Mouse (Mus musculus): Measurements from ENCODE around the gene Gm28038. TPM values are rescaled to one million over a fixed set of nuclear protein-coding genes. Genes with fewer than 3 reads are reported as not detected.
A peak's percentile ranks its signal among the peaks of the same experiment; 100 is the strongest.

The Gm28038 gene
- polyA plus RNA-seq, 1 experiment from 2014 or later: not detected

DNA sequence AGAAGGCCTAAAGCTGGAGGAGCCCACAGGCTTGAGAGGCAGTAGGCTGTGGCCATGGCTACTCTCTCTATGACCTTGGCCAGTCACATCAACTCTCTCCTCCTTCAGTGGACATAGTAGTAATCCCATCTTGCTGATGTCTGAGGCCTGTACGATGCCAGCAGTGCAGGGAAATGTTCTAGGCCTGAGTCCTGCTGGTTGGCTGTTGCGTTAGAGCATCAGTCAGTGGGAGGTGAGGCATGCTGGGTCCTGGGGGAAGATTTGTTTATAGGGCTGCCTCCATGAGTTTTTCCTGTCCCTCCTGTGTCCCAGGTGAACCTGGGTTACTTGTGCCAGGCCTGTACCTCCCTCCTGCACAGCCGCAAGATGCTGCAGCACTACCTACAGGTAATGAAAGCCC, 61.2 kb downstream of the Gm28038 start:
- Histone ChIP-seq H3K36me3 (peaks cover 80% of the 10 kb centered on the region), H3K27me3 (replicated peaks) (no peaks in the 10 kb centered on the region), H3K4me2 (no peak overlapping the region), H3K4me3 (replicated peaks) (no peak overlapping the region), H3K4me1 (no peaks in the 10 kb centered on the region), H3K9me3 (no peaks in the 10 kb centered on the region), H3K9ac (no peak overlapping the region), H3K27ac (no peak overlapping the region)
- ATAC-seq (ENCODE audit: insufficient read depth, low FRiP score, low read depth): no peak
- 95% methylated on average over 3 of the region's 3 CpGs for WGBS

DNA sequence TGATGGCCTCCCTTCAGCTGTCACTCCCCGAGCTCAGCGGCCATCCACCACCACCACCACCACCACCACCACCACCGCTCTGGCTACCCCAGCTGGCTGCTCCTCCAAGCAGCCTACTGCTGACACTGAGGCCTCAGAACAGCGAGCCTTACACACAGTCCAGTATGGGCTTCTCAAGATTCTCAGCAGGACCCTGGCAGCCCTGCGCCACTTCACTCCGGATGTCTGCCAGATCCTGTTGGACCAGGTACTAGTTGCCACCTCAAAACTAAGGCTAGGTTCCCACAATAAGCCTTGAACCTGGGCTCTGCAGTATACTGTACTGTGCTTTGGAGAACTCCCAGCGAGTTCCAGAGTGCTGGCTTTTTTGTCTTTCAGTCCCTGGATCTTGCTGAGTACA, 61.7 kb downstream of the Gm28038 start:
- Histone ChIP-seq H3K4me2 (no peak overlapping the region), H3K27ac (no peak overlapping the region), H3K9ac (no peak overlapping the region), H3K36me3 (peaks cover 80% of the 10 kb centered on the region), H3K4me1 (no peaks in the 10 kb centered on the region), H3K4me3 (replicated peaks) (no peak overlapping the region), H3K27me3 (replicated peaks) (no peaks in the 10 kb centered on the region), H3K9me3 (no peaks in the 10 kb centered on the region)
- 94% methylated on average over 7 of the region's 7 CpGs for WGBS
- ATAC-seq (ENCODE audit: insufficient read depth, low FRiP score, low read depth): no peak

- H3K36me3 ChIP-seq: peaks cover 81% of the 10 kb centered on the region
- no peaks in the 10 kb centered on the region for H3K9me3 ChIP-seq
- no peaks in the 10 kb centered on the region for H3K27me3 ChIP-seq (replicated peaks)
- no peak for ATAC-seq (ENCODE audit: insufficient read depth, low FRiP score, low read depth)
- peak overlapping the region; percentile 18; the same call in 1 of the 2 replicates for H3K27ac ChIP-seq
- H3K9ac ChIP-seq: no peak overlapping the region
- no peak overlapping the region for H3K4me2 ChIP-seq
- H3K4me1 ChIP-seq: no peaks in the 10 kb centered on the region
- 64% methylated on average over 14 of the region's 14 CpGs for WGBS
- H3K4me3 ChIP-seq (replicated peaks): no peak overlapping the region
Measured at GRCm38 (mm10) chr2:30343601-30344137, 62.8 kb downstream of the Gm28038 start.

DNA sequence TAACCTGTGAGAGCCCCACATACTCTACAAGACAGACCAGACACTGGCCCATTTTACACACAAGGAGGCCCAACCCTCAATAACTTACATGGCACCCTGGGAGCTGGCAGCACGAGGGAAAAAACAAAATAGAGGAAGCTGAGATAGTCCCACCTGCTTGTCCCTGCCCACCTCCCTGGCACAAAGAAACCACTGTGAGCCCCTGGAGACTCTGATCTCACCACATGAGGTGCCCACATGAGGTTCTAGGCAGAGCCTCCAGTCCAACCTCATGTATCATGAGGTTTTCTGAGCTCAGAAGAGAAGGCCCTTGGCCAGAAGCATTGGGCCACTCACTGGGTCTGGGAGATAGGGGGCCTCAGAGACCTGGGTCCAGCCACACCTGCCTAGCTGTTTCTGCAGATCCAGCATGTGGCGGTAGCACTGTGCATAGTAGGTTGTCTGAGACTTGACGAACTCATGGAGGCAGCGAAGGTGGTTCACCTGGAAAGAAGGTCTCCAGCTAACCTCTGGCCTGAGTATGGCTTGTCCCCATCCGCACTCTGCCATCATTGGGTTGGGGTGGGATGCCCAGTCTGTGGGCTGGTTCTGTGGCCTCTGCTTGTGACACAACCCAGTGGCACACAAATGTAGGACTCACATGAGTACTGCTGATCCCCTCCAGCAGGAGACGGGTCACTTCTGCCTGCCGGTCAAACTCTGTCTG, 65.3 kb downstream of the Gm28038 start:
- Histone ChIP-seq H3K4me3 (replicated peaks) (no peak overlapping the region), H3K9ac (no peak overlapping the region), H3K27me3 (replicated peaks) (no peaks in the 10 kb centered on the region), H3K27ac (no peak overlapping the region), H3K9me3 (no peaks in the 10 kb centered on the region), H3K36me3 (peaks cover 78% of the 10 kb centered on the region), H3K4me1 (no peaks in the 10 kb centered on the region), H3K4me2 (no peak overlapping the region)
- ATAC-seq (ENCODE audit: insufficient read depth, low FRiP score, low read depth): no peak
- 86% methylated on average over 7 of the region's 7 CpGs for WGBS

DNA sequence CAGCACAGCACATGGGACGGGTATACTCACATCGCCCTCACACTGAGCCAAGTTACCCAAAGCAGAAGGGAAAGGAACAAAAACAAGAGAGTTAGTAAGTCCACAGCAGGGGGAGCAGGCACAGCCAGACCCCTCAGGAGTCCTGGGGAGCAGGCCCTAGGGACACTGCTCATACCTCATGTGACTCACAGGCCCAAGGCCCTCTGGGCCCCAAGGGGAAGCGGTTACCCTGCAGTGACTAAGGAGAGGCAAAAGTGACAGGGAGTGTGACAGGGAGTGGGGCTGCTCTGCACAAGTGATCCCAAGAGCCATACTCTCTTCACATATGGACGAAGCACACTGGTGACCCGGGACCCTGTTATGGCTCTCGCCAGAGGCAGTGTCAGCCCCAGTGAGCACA, 68.4 kb downstream of the Gm28038 start:
- no peak for ATAC-seq (ENCODE audit: insufficient read depth, low FRiP score, low read depth)
- H3K27me3 ChIP-seq (replicated peaks): no peaks in the 10 kb centered on the region
- H3K4me2 ChIP-seq: no peak overlapping the region
- H3K4me3 ChIP-seq (replicated peaks): no peak overlapping the region
- peaks cover 57% of the 10 kb centered on the region for H3K36me3 ChIP-seq
- H3K9ac ChIP-seq: no peak overlapping the region
- H3K27ac ChIP-seq: no peak overlapping the region
- H3K9me3 ChIP-seq: no peaks in the 10 kb centered on the region
- 90% methylated on average over 6 of the region's 6 CpGs for WGBS
- H3K4me1 ChIP-seq: 0 out of 2 replicates have a peak, but pooled peaks cover 4% of the 10 kb centered on the region

Other genes with a start within 250 kb of the Gm28038 start
- gene Wdr34, start 232.2 kb upstream of the Gm28038 start, polyA plus RNA-seq (2015; fragmentation: Nextera tagmentation; extraction: Ambion mirVana): 27.2 and 27.9 TPM in 2 replicates
- gene Set, start 223.7 kb upstream of the Gm28038 start, polyA plus RNA-seq (2015; fragmentation: Nextera tagmentation; extraction: Ambion mirVana): 426 and 452 TPM in 2 replicates
- 7.9 and 10.5 TPM in 2 replicates for gene Pkn3, start 203.4 kb upstream of the Gm28038 start, polyA plus RNA-seq (2015; fragmentation: Nextera tagmentation; extraction: Ambion mirVana)
- 46.5 and 47.1 TPM in 2 replicates for gene Zdhhc12, start 187.4 kb upstream of the Gm28038 start, polyA plus RNA-seq (2015; fragmentation: Nextera tagmentation; extraction: Ambion mirVana)
- gene Zer1, start 156.5 kb upstream of the Gm28038 start, polyA plus RNA-seq (2015; fragmentation: Nextera tagmentation; extraction: Ambion mirVana): 7.0 and 7.1 TPM in 2 replicates
- 6.4 and 9.1 TPM in 2 replicates for gene Tbc1d13, start 147.3 kb upstream of the Gm28038 start, polyA plus RNA-seq (2015; fragmentation: Nextera tagmentation; extraction: Ambion mirVana)
- 28.8 and 31.5 TPM in 2 replicates for gene Endog, start 109.5 kb upstream of the Gm28038 start, polyA plus RNA-seq (2015; fragmentation: Nextera tagmentation; extraction: Ambion mirVana)
- gene Spout1, start 102.6 kb upstream of the Gm28038 start, polyA plus RNA-seq (2015; fragmentation: Nextera tagmentation; extraction: Ambion mirVana): 56.7 and 62.9 TPM in 2 replicates
- gene Kyat1, start 75.2 kb upstream of the Gm28038 start, polyA plus RNA-seq (2015; fragmentation: Nextera tagmentation; extraction: Ambion mirVana): 16.2 and 17.4 TPM in 2 replicates
- 37.2 and 37.6 TPM in 2 replicates for gene Lrrc8a, start 43.3 kb upstream of the Gm28038 start, polyA plus RNA-seq (2015; fragmentation: Nextera tagmentation; extraction: Ambion mirVana)
- gene Gm28035, start 40.5 kb upstream of the Gm28038 start, polyA plus RNA-seq (2015; fragmentation: Nextera tagmentation; extraction: Ambion mirVana): 0.22 and 0.35 TPM in 2 replicates
- 13.1 and 14.2 TPM in 2 replicates for gene Phyhd1, start 14.8 kb upstream of the Gm28038 start, polyA plus RNA-seq (2015; fragmentation: Nextera tagmentation; extraction: Ambion mirVana)
- gene Dolk, start 5.3 kb downstream of the Gm28038 start, polyA plus RNA-seq (2015; fragmentation: Nextera tagmentation; extraction: Ambion mirVana): 33.2 and 33.3 TPM in 2 replicates
- gene Nup188, start 5.4 kb downstream of the Gm28038 start, polyA plus RNA-seq (2015; fragmentation: Nextera tagmentation; extraction: Ambion mirVana): 22.4 and 29.7 TPM in 2 replicates
- 92.6 and 94.6 TPM in 2 replicates for gene Sh3glb2, start 78.3 kb downstream of the Gm28038 start, polyA plus RNA-seq (2015; fragmentation: Nextera tagmentation; extraction: Ambion mirVana)
- gene Miga2, start 83.2 kb downstream of the Gm28038 start, polyA plus RNA-seq (2015; fragmentation: Nextera tagmentation; extraction: Ambion mirVana): 20.8 and 24.3 TPM in 2 replicates
- 42.5 and 45.5 TPM in 2 replicates for gene Dolpp1, start 111.2 kb downstream of the Gm28038 start, polyA plus RNA-seq (2015; fragmentation: Nextera tagmentation; extraction: Ambion mirVana)
- gene Crat, start 134.8 kb downstream of the Gm28038 start, polyA plus RNA-seq (2015; fragmentation: Nextera tagmentation; extraction: Ambion mirVana): 22.2 and 24.2 TPM in 2 replicates
- 128 and 137 TPM in 2 replicates for gene Ptpa, start 135.0 kb downstream of the Gm28038 start, polyA plus RNA-seq (2015; fragmentation: Nextera tagmentation; extraction: Ambion mirVana)
- 3.2 and 3.3 TPM in 2 replicates for gene Ier5l, start 193.2 kb downstream of the Gm28038 start, polyA plus RNA-seq (2015; fragmentation: Nextera tagmentation; extraction: Ambion mirVana)